14 mouse cellular contexts compared by ENCODE assay signal in genomic region chr1:58213838-58214237, GRCm38 (mm10). TPM values are rescaled to one million over a fixed set of nuclear protein-coding genes. Genes with fewer than 3 reads are reported as not detected.
"Had no signal": no experiment of that assay in that cellular context is flagged by ENCODE, and none has a peak within 500 bp of the region (broad histone marks: within the 10 kb centered on the region; RNA-seq: fewer than 3 reads in every experiment).

No protein-coding gene starts in this region.

- ATAC-seq: midbrain, embryonic 13.5 days had no signal

- H3K4me1 ChIP-seq: kidney, embryonic 15.5 days; liver, embryonic 13.5 days; midbrain, embryonic 13.5 days had no signal

- H3K27me3 ChIP-seq: kidney, embryonic 15.5 days; liver, embryonic 13.5 days; midbrain, embryonic 13.5 days had no signal

- H3K27ac ChIP-seq: kidney, embryonic 15.5 days; liver, embryonic 13.5 days; midbrain, embryonic 13.5 days; stomach, postnatal 0 days had no signal

- DNase-seq: kidney, adult 2 months; kidney, postnatal 14 days; left cerebral cortex, postnatal 4 days; liver; liver, embryonic 13.5 days; lung, adult 18-20 months; right cerebral cortex, adult 18-20 months; right cerebral cortex, postnatal 25 days; thymus, postnatal 4 days had no signal

- H3K36me3 ChIP-seq: kidney, embryonic 15.5 days; liver, embryonic 13.5 days; midbrain, embryonic 13.5 days had no signal

- H3K9me3 ChIP-seq: kidney, embryonic 15.5 days; liver, embryonic 13.5 days; midbrain, embryonic 13.5 days had no signal

- H3K4me3 ChIP-seq: kidney, embryonic 15.5 days; liver, embryonic 13.5 days; midbrain, embryonic 13.5 days had no signal

- H3K4me2 ChIP-seq: kidney, embryonic 15.5 days; liver, embryonic 13.5 days; midbrain, embryonic 13.5 days had no signal

- H3K9ac ChIP-seq: kidney, embryonic 15.5 days; liver, embryonic 13.5 days; midbrain, embryonic 13.5 days had no signal

RNA-seq across cellular contexts. Expression of gene Aox4, which starts 3.6 kb away (rescaled TPM):
- total RNA-seq: megakaryocyte-erythroid progenitor cell, adult 5-6 weeks had no signal
- polyA plus RNA-seq: large intestine, adult 2 months had no signal
